Mouse (Mus musculus) embryonic facial prominence, embryonic 14.5 days (tissue): Measurements from ENCODE around the gene Avpr1b. TPM values are rescaled to one million over a fixed set of nuclear protein-coding genes. Genes with fewer than 3 reads are reported as not detected.
A peak's percentile ranks its signal among the peaks of the same experiment; 100 is the strongest.

Experiments
- ATAC-seq: fragments of 200-750 bp; cut with Nextera tagmentation; 2 replicates; pipeline ENCODE4 v1.8.0; 2017; ENCODE audit warnings: low read depth, moderate number of reproducible peaks, moderate TSS enrichment
- DNase-seq: peaks from one replicate; pipeline ENCODE4 v3.0.0-alpha.2; 2015; ENCODE audit warnings: low spot score
- H3K27ac ChIP-seq: fragments of 300-500 bp; sonication (generic); replicated peaks from 2 replicates; pipeline ENCODE4 v1.5.1; 2014; ENCODE audit warnings: low read depth, mild to moderate bottlenecking, low read length, moderate library complexity
- H3K27me3 ChIP-seq: fragments of 300-500 bp; sonication (generic); replicated peaks from 2 replicates; pipeline ENCODE4 v1.6.1; 2014; ENCODE audit warnings: low read length; ENCODE audit not compliant: control insufficient read depth, insufficient read depth
- H3K36me3 ChIP-seq: fragments of 300-500 bp; sonication (generic); 2 replicates; pipeline ENCODE4 v1.6.1; 2014; ENCODE audit warnings: low read length, mixed read lengths; ENCODE audit not compliant: control insufficient read depth, insufficient read depth
- H3K4me1 ChIP-seq: fragments of 300-500 bp; sonication (generic); 2 replicates; pipeline ENCODE4 v1.6.1; 2014; ENCODE audit warnings: antibody characterized with exemption, low read length; ENCODE audit not compliant: control insufficient read depth, insufficient read depth
- H3K4me2 ChIP-seq: fragments of 300-500 bp; sonication (generic); 2 replicates; pipeline ENCODE4 v1.6.1; 2014; ENCODE audit warnings: low read depth, mild to moderate bottlenecking, low read length, moderate library complexity, mixed read lengths
- H3K4me3 ChIP-seq: fragments of 300-500 bp; sonication (generic); 2 replicates; pipeline ENCODE4 v1.5.1; 2014; ENCODE audit warnings: low read depth, mild to moderate bottlenecking, low read length
- H3K9ac ChIP-seq: fragments of 300-500 bp; sonication (generic); 2 replicates; pipeline ENCODE4 v1.6.1; 2014; ENCODE audit warnings: low read depth, mild to moderate bottlenecking, low read length, moderate library complexity, mixed read lengths
- H3K9me3 ChIP-seq: fragments of 300-500 bp; sonication (generic); 2 replicates; pipeline ENCODE4 v1.6.1; 2016; ENCODE audit warnings: low read length; ENCODE audit not compliant: control insufficient read depth
- WGBS: fragments of 180-500 bp; shearing (Covaris S2); extraction: QIAGEN DNeasy Blood & Tissue Kit; methylation state at CpG from one replicate; pipeline ENCODE4 v1.1.7; 2014; 5-methylcytosine and 5-hydroxymethylcytosine counted together
- polyA plus RNA-seq: library from polyadenylated mRNA; unstranded; fragments of >200 nt; fragmentation: Nextera tagmentation; extraction: Ambion mirVana; gene quantifications from 2 replicates; pipeline ENCODE4 v1.2.1, GENCODE M21; 2014

Avpr1b gene
- polyA plus RNA-seq, 1 experiment from 2014 or later, result 0.08 TPM

DNA sequence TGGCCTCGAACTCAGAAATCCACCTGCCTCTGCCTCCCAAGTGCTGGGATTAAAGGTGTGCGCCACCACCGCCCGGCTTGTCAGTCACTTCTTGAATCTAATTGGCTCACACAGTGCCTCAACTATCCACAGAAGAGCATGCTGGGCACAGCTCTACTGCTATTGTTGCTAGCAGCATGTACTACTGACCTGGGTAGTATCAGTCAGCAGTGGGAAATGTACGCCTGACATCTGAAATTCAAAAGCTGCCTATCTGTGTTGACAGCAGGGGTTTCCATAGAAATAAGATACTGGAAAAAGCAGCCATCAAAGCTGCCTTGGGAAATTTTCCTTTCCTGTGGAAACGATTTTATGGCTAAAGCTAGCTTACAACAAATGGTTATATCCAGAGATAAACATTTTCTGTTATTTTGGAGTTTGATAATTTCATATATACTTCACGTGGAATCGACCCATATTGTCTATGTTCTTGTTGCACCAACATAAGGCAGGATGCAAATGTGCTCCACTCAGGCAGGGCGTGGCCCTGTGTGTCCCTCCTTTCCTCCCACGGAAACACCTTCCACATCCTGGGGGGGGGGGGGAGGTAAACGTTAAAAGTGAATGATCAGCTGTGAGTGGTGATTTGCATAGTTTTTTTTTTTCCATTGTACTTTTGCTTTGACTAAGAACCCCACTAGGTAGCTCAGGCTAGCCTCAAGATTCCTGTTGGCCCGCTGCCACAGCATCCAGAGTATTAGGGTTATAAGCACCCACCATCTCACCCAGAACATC is 53.8 kb downstream of the Avpr1b start:
- Histone ChIP-seq H3K4me3 (no peak overlapping the region), H3K9me3 (no peaks in the 10 kb centered on the region), H3K27ac (no peak overlapping the region), H3K9ac (no peak overlapping the region), H3K4me2 (no peak overlapping the region), H3K4me1 (peaks cover 5% of the 10 kb centered on the region; the same call in 1 of the 2 replicates), H3K27me3 (no peaks in the 10 kb centered on the region), H3K36me3 (no peaks in the 10 kb centered on the region)
- DNase-seq, result no peak
- ATAC-seq, result no peak
- 74% methylated on average over 12 of the region's 12 CpGs for WGBS

DNA sequence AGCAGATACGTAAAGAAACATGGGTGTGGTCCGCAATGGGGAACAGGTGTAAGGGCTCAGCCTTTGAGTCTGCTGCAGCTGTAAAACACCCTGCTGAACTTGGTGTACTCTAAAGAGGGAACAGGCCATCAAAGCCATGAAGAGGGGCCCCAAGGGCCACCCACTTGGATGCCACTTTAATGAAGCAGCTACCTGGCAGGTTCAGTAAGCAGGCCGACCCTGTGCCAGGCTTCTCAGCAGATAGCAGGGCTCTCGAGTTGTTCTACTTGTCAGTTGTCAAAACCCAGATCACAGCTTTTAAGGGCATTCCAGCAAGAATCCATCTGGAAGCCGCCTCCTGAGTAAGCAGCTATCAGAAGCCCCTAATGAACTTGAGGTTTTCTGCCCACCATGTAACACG is 56.6 kb downstream of the Avpr1b start:
- Histone ChIP-seq H3K36me3 (no peaks in the 10 kb centered on the region), H3K27me3 (no peaks in the 10 kb centered on the region), H3K9ac (no peak overlapping the region), H3K4me1 (peaks cover 5% of the 10 kb centered on the region; the same call in 1 of the 2 replicates), H3K4me2 (no peak overlapping the region), H3K4me3 (no peak overlapping the region), H3K9me3 (no peaks in the 10 kb centered on the region), H3K27ac (no peak overlapping the region)
- 75% methylated on average over 6 of the region's 6 CpGs for WGBS
- ATAC-seq, result no peak
- DNase-seq, result no peak

DNA sequence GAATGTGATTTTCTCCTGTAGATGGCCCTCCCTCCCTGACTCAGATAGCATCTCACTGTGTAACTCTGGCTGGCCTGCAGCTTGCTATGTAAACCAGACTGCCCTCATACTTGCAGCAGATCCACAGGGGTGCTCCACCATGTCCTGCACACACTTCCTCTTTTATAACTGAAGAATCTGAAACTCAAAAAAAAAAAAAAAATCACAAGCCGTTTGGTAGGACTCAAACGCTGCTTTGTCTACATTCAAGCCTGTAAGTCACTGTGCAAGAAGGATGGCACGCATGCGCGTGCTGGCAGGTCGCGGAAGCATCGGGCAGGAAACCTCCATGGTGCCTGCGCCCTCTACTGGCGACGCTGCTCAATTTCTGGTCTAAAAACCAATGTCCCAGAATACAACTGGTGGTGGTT is 58.9 kb downstream of the Avpr1b start:
- Histone ChIP-seq H3K27ac (peak overlapping the region; percentile 73), H3K4me3 (peak overlapping the region; percentile 18), H3K27me3 (no peaks in the 10 kb centered on the region), H3K4me1 (peaks cover 5% of the 10 kb centered on the region; the same call in 1 of the 2 replicates), H3K9me3 (no peaks in the 10 kb centered on the region), H3K36me3 (no peaks in the 10 kb centered on the region), H3K4me2 (peak overlapping the region; percentile 50), H3K9ac (peak overlapping the region; percentile 47)
- WGBS, result 1% methylated on average over 11 of the region's 11 CpGs
- DNase-seq, result peak; percentile 97
- ATAC-seq, result peak; percentile 93

DNA sequence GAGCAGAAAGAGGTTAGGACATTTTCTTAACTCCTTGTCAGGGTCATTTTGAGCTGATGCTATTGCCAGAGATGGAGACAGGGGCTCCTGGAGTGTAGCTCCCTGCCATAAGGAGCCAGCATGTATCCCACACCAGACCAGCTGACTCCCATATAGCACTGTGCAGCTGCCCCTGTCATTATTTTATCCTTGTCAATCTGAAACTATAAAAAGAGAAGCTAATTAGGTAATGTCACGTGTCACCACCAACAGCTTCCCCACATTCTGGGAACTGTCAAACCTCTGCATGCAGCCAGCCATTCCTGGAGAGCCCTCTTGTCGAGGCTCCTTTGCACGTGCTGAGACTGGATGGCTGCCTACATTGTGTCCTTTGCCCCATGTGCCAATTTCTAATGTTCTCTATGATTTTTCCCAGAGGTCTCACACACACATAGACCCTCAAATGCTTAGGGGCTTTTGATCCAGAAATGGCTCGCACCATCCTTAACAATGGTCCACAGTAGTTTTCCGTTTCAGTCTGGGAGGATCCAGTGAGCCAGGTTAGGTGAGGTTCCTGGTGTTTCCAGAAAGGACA is 60.6 kb downstream of the Avpr1b start:
- no peaks in the 10 kb centered on the region for H3K36me3 ChIP-seq
- H3K27me3 ChIP-seq, result no peaks in the 10 kb centered on the region
- no peak overlapping the region for H3K27ac ChIP-seq
- H3K9ac ChIP-seq, result no peak overlapping the region
- 77% methylated on average over 5 of the region's 5 CpGs for WGBS
- H3K4me2 ChIP-seq, result no peak overlapping the region
- peaks cover 5% of the 10 kb centered on the region; the same call in 1 of the 2 replicates for H3K4me1 ChIP-seq
- H3K4me3 ChIP-seq, result no peak overlapping the region
- H3K9me3 ChIP-seq, result no peaks in the 10 kb centered on the region
- peak; percentile 9 for DNase-seq
- no peak; the same call in 1 of the 2 replicates for ATAC-seq

DNA sequence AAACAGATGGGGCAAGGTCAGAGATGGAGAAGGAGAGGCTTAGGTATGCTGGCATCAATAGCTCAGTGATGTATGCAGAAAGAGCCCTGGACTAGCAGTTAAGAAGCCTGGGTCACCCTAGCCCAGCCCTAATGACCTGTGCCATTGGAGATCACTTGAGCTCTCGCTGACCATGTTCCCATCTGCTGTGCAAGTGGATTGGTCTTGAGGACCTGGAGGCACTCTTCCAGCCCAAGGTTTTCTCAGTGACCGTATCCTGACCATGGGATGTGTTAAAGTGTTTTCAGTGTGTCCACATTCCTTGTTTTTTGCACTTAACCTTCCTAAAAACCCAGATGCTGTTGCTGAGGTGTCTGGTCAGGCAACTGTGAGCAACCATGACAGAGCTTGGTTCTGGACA is 61.2 kb downstream of the Avpr1b start:
- 83% methylated on average over 2 of the region's 2 CpGs for WGBS
- peaks cover 5% of the 10 kb centered on the region; the same call in 1 of the 2 replicates for H3K4me1 ChIP-seq
- no peaks in the 10 kb centered on the region for H3K36me3 ChIP-seq
- H3K27me3 ChIP-seq, result no peaks in the 10 kb centered on the region
- no peak overlapping the region for H3K27ac ChIP-seq
- H3K4me3 ChIP-seq, result no peak overlapping the region
- no peak overlapping the region for H3K9ac ChIP-seq
- H3K9me3 ChIP-seq, result no peaks in the 10 kb centered on the region
- ATAC-seq (no peak), DNase-seq (no peak)
- no peak overlapping the region for H3K4me2 ChIP-seq

DNA sequence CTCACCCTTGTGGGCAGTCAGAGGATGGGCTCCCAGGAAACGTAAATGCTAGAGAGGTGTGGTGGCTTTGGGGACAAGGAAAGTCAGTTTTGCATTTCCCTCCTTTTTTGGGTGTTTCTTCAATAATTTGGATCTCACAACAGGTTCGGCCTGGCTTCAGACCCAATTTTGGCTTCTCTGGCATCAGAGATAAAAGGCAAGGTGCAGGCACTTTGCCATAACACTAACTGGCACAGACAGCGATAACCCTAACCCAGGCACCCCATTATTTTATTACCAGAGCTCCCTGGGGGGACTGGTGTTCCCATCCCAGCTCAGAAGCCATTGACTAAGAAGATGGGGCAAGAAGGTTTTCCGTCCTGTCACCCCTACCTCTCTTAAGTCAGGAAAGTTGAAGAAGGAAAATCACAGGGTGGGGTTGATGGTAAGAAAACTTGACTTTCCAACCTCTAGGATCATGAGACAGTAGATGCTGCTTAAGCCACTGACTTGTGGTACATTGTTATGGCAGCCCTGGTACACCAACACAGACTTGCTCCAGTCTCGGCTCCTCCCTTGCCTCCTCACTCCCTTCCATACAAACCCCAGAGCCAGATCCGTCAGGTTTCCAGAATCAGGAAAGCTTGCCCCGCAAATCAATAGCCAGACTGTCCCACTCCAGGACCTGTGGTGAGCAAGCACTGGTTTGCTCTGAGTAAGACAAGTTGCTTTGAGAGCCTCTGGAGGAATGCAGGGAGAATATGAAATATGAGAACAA is 61.9 kb downstream of the Avpr1b start:
- no peak for ATAC-seq
- WGBS, result 69% methylated on average over 7 of the region's 7 CpGs
- no peak overlapping the region for H3K27ac ChIP-seq
- H3K4me1 ChIP-seq, result peaks cover 5% of the 10 kb centered on the region; the same call in 1 of the 2 replicates
- no peak overlapping the region for H3K9ac ChIP-seq
- H3K4me2 ChIP-seq, result no peak overlapping the region
- no peaks in the 10 kb centered on the region for H3K36me3 ChIP-seq
- no peak for DNase-seq
- no peak overlapping the region for H3K4me3 ChIP-seq
- H3K9me3 ChIP-seq, result no peaks in the 10 kb centered on the region
- no peaks in the 10 kb centered on the region for H3K27me3 ChIP-seq

Other genes starting within 250 kb of the Avpr1b start
- 21.3 and 23.6 TPM in 2 replicates for gene Srgap2, start 71.9 kb upstream of the Avpr1b start, polyA plus RNA-seq
- 2.5 and 3.5 TPM in 2 replicates for gene Fam72a, start 71.3 kb upstream of the Avpr1b start, polyA plus RNA-seq
- gene Ctse, start 39.1 kb downstream of the Avpr1b start, polyA plus RNA-seq, result 0.14 and 0.15 TPM in 2 replicates
- 10.6 and 11.5 TPM in 2 replicates for gene Rab7b, start 89.5 kb downstream of the Avpr1b start, polyA plus RNA-seq
- 0.10 TPM in 1 of 2 replicates, not detected in the other for gene Slc26a9, start 144.8 kb downstream of the Avpr1b start, polyA plus RNA-seq
- gene Pm20d1, start 198.1 kb downstream of the Avpr1b start, polyA plus RNA-seq, result 0.38 and 0.48 TPM in 2 replicates
- gene Slc41a1, start 228.3 kb downstream of the Avpr1b start, polyA plus RNA-seq, result 18.0 and 19.5 TPM in 2 replicates